Mouse (Mus musculus): ENCODE data around the gene Gatd1.
"Not testable (repeated sequence)": the region's sequence is repeated elsewhere in the genome, so short reads cannot be mapped to it uniquely, and the experiment has no call there.

Gene Gatd1

DNA sequence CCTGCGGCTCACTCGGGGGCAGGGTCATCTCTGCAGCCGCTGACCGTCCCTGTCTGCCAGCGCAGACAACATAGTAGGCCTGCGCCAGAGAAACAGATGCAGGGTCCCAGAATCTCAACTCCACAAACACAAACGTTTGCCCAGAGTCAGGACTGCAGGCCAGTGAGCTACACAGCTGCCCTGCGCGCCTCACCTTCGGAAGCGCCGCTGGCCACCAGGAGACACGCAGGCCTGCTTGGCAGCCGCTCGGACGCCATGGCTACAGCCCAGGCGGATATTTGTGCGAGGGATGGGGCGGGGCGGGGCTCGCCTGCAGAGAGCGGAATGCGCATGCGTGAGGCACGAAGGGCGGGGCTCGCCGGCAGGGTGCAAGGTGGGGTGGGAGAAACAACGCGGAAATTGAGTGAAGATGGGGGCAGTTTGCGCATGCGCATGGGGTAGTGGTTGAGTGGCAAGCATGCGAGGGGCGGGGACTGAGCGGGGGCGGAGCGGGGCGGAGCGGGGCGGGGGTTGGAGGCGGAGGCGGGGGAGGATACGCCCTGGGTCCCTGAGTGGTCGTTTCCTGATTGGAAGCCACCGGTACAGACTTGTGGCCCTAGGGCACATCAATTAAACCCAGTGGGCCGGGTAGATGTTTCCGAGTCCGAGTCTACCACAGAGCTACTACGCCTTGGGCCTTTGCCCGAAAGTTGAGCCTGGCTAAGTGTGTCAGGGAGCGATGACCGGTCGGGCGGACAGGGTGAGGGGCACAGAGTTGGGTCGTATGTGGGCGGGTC is at the start of gene Gatd1:
Gatd1 (minus strand) TSS at position 328 of the 776 bp plus-strand sequence.
- DNase-seq (ENCODE audit: low spot score in 2 of 2): peak; percentile 97 to 98

DNA sequence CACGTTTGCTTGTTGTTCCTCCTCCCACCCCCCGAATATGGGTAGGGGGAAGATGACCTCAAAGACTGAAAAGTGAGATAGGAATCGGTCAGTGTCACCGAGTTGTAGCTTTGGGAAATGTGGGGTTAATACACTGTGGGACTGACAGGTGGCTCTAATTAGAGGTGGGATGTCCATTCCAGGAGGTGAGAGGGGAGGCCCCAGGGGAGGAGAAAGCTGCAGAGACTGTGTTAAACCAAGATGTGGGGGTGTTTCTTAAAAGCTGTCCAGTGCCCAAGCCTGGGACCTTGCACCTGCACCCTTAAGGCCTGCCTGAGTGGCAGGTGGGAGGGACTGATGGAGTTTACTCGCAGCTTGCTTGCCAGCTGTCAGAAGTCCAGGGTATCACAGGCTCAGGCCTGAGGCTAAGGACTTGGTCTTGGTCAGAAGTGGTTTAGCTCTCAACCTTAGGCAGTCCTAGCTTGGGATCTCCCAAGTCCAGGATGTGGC is 48.4 kb upstream of the Gatd1 start:
- no peak for DNase-seq (ENCODE audit: low spot score in 2 of 2)

DNA sequence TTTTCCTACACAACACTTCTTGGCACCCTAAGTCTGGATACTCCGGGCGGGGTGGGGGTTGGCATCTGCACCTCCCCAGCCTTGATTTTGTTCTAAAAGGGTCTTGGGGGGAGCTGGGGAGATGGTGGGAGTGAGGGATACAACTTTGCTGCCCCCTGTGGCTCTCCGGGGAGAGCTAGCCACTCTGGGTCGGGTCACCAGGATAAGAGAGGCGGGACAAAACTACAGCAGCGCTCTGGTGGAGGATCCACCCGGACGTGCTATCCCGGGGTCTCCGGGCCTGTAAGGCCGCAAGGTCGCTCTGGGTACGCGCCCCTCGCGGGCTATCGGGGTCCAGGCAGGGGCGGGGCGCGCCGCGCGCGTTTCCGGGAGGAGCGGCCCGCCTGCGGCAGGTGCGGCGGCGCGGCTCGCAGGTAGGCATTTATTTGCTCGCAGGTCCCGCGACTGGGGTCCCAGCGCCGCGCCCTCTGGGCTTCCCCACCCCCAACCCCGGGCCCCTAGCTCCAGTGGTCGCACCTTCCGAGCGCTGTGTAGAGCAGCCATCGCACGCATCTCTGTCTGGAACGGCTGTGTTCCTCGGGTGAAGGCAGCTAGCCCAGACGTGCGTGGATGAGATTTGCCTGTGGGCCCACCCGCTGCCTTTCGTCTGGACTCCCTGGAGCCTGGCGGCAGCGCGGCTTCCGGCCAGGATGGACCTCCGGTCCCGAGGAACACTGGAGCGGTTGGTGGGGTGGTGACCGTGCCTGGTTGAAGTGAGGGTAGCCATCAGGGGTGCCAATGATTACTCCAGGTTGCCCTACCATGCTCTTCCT is 47.8 kb upstream of the Gatd1 start:
- DNase-seq (ENCODE audit: low spot score in 2 of 2): no peak

DNA sequence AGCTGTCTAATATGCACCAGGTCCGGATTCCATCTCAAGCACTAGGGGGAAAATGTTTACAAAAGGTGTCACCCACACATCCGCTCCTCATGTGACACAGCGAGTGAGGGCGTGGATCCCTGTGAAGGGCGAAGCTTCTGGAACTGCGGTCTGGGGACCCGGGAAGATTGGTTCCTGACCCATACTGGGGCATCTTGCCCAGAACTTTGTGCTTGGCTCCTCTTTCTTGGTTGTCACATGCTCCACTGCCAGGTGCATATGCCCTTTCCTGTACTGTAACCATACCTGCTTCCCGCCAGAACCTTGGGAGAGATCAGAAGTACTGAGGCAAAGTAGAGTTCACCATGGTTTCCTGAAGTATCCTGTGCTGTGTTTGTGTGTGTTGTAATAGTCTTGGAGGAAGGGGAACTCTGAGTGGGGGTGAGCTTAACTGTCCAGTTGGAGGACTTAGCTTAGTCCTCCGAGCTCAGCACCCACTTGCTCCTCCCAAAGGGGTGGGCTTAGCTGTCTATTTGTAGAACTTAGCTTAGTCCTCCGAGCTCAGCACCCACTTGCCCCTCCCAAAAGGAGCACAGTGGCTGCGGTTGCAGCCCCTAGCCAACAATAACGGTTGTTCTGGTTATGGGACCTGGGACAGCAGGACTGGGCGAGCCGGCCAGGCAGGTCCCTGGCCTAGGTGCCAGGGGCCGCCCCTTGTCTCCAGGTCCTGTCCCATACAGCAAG is 46.6 kb upstream of the Gatd1 start, which contains the start of gene Cracr2b:
Cracr2b (plus strand) TSS at position 704 of the 723 bp plus-strand sequence.
- DNase-seq (ENCODE audit: low spot score in 2 of 2): no peak

DNA sequence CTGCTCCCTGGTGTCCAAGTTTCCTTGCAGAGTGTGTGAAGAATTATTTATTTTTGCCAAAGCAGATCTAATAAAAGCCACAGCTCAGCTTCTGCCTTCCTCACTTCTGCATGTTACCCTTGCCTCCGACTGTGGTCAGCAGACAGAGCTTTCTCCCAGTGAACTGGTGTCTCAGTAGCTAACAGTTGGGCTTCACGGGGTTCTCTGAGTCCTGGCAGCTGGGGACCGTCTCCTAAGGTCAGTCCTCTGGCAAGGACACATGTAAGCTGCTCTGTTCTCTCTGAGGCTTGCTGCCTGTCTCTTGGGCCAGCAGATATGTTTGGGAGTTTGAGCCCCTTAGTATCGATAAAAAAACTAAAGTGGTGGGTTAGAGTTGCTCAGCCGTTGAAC is 46.1 kb upstream of the Gatd1 start:
- DNase-seq (ENCODE audit: low spot score in 2 of 2): no peak

DNA sequence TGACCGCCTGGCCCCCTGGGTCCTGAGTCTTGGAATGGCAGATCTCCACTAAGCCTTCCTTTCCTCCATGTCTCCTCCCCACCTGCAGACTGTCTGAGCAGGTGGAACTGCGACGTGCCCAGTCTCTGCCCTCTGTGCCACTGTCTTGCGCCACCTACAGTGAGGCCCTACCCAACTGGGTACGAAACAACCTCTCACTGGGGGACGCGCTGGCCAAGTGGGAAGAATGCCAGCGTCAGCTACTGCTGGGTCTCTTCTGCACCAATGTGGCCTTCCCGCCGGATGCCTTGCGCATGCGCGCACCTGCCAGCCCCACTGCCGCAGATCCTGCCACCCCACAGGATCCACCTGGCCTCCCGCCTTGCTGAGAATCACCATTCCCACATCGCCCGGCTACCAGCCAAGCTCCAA is 45.4 kb upstream of the Gatd1 start:
- DNase-seq (ENCODE audit: low spot score in 2 of 2): no peak

DNA sequence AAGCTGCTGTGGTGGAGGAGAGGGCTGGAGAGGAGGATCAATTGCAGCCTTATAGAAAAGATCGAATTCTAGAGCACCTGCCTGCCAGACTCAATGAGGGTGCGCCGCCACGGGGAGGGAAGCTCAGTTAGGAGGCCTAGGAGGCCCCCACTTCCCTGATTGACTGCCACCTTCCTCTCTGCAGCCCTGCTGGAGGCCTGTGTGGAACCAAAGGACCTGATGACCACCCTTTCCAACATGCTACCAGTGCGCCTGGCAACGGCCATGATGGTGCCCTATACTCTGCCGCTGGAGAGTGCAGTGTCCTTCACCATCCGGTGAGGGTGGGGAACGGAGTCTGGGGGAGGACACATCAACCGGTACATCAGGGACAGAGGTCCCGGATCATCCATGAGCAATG is 44.7 kb upstream of the Gatd1 start:
- DNase-seq (ENCODE audit: low spot score in 2 of 2): no peak

DNA sequence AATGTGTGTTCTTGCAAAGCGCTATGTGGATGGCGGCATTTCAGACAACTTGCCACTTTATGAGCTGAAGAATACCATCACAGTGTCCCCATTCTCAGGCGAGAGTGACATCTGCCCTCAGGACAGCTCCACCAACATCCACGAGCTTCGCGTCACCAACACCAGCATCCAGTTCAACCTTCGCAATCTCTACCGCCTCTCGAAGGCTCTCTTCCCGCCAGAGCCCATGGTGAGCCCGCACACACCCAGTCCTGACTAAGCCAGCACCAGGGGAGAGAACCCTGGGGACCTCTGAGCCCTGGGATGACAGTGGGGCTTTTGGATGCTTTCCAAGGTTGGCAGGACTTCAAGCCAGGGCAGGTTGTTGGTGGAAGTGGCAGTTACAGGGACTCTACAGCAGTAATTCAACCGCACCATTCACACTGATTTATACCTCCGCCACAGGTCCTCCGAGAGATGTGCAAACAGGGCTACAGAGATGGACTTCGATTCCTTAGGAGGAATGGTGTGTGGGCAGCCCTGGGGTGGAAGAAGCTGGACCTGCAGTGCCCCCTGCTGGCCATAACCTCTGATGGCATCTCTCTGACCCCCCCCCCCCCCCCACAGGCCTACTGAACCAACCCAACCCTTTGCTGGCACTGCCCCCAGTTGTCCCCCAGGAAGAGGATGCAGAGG is 44.2 kb upstream of the Gatd1 start:
- no peak for DNase-seq (ENCODE audit: low spot score in 2 of 2)

DNA sequence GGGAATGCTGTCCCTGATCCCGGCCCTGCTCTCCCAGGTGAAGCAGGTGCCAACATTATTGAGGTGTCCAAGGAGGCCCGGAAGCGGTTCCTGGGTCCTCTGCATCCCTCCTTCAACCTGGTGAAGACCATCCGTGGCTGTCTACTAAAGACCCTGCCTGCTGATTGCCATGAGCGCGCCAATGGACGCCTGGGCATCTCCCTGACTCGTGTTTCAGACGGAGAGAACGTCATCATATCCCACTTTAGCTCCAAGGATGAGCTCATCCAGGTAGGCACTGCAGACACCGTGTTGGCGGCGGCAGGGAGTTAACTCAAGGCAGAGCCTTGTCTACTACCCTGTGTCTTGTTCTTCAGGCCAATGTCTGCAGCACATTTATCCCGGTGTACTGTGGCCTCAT is 43.3 kb upstream of the Gatd1 start:
- DNase-seq (ENCODE audit: low spot score in 2 of 2): no peak

DNA sequence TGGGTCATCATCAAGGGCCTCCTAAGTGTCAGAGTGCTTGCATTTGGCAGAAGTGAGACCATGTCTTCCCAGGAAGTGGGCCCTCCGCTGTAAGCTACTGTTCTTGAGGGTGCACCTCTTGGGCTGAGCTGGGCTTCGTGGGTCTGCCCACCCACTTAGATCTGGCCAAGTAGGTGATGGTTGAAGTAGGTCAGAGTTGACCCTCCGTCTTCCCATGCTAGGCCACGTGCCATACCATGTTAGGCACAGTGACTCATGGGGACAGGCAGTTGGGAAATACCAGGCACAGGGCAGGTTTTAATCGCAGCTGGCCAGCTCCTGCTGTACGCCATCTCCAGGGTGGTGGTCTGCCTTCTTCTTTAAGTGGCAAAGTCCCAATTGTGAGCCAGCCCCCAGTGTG is 42.8 kb upstream of the Gatd1 start:
- DNase-seq (ENCODE audit: low spot score in 2 of 2): no peak

DNA sequence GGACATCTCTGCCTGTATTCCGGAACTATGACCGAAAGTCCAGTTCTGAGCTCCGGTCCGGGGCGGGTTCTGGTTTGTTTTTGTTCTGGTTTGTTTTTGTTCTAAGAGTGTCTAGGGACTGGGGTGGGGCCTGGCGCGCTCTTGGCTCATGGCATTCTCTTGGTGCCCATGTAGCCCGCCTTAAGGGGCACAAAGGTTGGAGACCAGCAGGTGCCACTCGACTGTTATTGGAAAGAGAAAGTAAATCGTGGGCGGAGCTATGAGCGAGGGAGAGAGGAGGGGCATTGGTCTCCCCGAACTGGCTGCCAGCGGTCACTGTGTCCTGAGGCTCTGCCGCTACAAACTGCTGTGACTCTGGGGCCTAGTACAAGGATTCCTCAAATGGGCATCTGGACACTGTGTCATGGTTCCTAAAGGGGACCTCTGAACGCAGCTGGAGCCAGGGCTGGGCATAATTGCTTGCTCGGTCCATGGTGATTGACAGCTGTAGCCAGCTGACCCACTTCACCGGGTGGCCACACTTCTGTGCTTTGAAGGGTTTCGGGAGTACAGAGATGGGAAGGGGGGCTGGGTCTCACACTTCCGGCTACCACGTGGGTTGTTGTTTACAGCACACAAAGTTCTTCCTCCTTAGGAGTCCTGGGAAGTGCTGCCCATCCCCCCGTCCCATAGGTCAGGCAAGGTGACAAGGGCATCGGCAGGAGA is 41.8 kb upstream of the Gatd1 start:
- DNase-seq (ENCODE audit: low spot score in 2 of 2): peak in 1 of 2 experiments; percentile 36

DNA sequence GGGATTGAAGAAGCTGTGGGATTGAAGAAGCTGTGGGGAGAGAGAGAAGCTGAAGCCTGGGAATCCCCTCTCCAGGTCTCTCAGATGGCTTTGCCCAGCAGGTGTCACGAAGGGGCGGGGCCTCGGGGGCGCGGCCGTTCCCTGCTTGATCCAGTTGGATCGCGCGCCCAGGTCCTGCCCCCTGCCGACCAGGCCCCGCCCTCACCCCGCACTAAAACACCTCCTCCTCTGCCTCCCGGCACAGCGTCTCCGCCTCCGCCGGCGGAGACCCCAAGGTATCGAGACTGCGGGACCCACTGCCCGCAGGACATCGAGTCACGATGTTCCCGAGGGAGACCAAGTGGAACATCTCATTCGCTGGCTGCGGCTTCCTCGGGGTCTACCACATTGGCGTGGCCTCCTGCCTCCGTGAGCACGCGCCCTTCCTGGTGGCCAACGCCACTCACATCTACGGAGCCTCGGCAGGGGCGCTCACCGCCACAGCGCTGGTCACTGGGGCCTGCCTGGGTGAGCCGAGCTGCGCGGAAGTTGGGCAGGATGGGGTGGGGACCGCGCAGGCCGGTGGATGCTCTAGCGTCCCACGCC is 41.1 kb upstream of the Gatd1 start, which contains the start of gene Pnpla2:
Pnpla2 (plus strand) TSS at position 232 of the 585 bp plus-strand sequence.
- peak; percentile 85 to 90 for DNase-seq (ENCODE audit: low spot score in 2 of 2)

DNA sequence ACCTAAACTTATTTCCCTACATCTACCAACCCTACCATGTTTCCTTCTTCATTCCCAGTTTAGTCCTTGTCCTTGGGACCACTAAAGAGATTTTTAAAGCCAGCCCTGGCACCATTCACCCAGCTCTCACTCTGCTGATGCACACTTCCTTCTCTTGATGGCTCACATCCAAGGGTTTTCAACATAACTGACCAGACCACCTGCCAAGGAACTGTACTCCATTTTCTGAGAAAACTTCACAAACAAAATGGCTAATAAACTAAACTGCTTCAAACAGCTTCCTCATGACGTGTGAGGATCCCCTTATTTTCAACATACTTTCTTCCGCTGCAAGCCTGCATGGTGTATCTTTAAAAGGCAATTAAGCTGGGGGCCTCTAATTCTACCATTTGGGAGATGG is 39.7 kb upstream of the Gatd1 start:
- no peak for DNase-seq (ENCODE audit: low spot score in 2 of 2)

DNA sequence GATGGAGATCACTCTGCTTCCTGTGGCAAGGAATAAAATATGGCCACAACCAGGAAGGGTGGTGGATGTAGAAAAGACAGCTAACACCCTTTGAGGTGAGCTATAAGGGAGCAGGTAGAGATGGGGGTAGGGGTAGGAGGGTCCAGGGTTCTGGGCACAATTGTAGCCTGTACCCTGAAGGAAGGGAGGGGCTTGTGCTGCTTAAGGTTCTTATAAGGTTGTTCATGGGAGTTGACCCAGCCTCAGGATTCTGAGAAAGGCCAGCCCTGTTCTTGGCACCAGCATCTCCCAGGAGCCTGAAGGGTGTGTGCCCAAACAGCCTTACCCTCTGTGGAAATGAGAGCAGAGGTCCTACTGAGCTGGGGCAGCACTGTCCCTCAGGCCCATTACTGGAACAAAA is 38.0 kb upstream of the Gatd1 start:
- no peak for DNase-seq (ENCODE audit: low spot score in 2 of 2)

DNA sequence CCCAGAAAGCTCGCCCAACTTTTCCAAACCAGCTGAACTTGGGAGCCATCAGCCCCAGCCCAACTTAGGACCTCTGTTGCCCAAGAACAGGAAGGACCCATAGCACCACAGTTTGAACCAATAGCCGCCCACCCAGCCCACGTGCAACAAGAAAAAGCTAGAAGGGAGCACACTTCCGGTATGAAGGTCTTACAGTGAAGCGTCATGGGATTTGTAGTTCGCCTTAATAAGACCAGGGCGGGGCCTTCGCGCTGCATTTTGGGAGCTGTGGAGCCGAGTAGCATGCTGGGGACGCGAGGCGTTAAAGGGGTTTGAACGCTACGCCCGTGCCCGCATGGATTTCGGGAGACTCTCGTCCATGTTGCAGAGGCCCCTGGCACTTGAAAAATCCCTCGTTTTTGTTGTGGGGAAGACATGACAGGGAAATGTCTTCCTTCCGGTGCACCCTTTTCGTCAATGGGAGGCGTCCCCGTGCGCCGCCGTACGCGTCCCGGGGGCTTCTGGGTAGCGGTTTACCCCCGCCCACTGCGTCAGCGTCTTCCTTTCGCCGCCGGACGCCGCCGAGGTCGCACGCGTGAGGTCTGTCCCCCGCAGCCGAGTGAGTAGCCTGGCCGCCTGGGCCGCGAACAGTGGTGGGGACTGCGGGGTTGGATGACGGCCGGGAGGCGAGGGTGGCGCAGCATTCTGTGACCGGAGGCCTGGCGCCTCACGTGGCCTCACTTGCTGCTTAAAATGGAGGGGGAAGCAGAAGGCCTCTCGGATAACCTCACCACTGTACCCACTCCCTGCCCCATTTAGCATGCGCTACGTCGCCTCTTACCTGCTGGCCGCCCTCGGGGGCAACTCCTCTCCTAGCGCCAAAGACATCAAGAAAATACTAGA is 33.4 kb upstream of the Gatd1 start, which contains the start of gene Rplp2:
Rplp2 (plus strand) TSS at position 261 of the 882 bp plus-strand sequence.
- peak; percentile 97 for DNase-seq (ENCODE audit: low spot score in 2 of 2)

DNA sequence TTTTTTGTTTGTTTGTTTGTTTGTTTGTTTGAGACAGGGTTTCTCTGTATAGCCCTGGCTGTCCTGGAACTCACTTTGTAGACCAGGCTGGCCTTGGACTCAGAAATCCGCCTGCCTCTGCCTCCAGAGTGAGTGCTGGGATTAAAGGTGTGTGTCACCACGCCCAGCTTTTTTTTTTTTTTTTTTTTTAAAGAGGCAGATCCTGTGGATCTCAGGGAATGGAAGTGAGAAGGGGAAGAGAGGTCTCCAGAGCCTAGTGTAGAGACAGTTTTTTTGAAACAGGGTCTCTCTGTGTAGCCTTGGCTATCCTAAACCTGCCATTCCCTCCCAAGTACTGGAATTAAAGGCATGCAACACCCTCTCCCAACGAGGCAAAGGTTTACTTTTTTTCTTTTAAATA is 32.4 kb upstream of the Gatd1 start:
- not testable (repeated sequence) for DNase-seq (ENCODE audit: low spot score in 2 of 2)

DNA sequence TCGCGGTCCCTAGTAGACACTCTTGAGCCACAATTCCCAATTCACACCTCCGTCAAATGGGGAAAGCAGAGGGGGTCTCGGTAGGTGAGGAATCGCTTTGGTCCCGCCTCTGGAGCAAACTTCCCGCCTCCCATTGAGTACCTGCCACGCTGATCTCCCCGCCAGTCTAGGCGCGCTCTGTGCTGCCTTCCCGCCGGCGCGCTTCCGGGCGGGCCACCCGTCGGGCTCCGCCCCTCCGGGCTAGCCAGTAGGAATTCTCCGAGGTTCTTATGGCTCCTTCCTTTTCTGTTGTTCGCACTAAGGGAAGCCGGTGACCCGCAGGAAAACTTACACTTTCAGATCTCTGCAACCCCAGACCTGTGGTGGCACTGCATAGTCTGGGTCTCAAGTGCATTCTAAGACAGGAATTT is 29.9 kb upstream of the Gatd1 start, which contains the start of gene Pidd1:
Pidd1 (minus strand) TSS at position 198 of the 410 bp plus-strand sequence.
- DNase-seq (ENCODE audit: low spot score in 2 of 2): no peak

DNA sequence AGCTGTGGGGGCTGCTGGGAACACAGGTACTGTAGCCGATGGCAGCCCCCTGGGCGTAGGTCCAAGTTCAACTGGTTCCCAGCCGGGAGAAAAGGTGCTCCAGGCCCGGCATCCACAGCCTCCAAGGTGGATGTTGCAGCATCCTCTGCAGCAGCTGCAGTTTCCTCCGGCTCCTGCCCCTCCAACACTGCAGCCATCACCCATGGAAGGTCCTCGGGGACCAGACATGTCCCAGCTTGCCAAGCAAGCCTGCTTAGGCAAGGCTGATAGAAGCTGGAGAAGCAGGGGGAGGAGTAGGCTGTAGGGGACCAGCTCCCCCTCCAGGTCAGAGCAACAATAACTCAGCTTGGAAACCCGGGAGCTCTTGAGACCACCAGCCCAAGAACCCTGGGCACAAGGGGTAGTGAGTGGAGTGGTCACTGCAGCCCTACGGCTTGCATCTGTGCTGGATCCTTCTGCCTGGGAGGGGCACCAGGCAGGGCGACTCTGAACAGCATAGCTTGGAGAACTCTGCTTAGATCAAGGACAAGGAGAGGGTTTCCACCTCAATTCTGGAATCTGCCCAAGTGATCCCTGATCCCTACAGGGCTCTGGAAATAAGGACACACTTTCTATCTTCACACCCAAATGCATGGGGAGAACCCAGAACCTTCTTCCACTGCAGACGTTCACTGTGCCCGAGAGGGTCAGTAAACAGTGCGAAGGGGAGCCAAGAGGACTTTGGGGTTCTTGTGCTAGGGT is 29.3 kb upstream of the Gatd1 start:
- DNase-seq (ENCODE audit: low spot score in 2 of 2): no peak

DNA sequence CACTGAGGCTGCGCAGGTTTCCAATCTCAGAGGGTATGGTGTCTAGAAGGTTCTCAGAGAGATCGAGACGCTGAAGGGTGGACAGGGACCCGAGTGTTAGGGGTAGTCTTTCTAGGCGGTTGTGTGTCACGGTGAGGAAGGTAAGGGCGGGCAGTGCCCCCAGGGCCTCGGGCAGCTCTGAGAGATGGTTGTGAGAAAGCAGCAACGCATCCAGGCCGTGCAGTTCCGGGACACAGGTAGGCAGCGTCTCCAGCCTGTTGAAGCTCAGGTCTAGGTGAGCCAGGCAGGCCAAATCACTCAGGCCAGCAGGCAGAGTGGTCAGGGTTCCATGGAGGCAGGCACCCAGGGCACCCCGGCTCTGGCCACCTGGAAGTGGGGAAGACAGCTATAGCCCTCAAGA is 28.3 kb upstream of the Gatd1 start:
- no peak for DNase-seq (ENCODE audit: low spot score in 2 of 2)

Data from frontal cortex, postnatal 36 days (tissue).